ENCODE assay signal across 17 mouse cellular contexts in genomic region chr4:150740167-150740566, GRCm38 (mm10).
DNase-seq lines count a peak whose midpoint lies in the region; ATAC-seq lines count a peak whose summit lies in the region.
"Had no signal": no experiment of that assay in that cellular context is flagged by ENCODE, and none has a peak within 500 bp of the region (broad histone marks: within the 10 kb centered on the region; RNA-seq: fewer than 3 reads in every experiment).

No protein-coding gene starts in this region.

- intact Hi-C loops in left cerebral cortex, postnatal 25 days (cut with DNase I) = no loop called here
- intact Hi-C loops in left cerebral cortex, postnatal 36 days (cut with DNase I) = no loop called here

- no peak overlapping the region for H3K4me2 ChIP-seq in embryonic facial prominence, embryonic 14.5 days (ENCODE audit: low read depth, low read length)
- H3K4me2 ChIP-seq in midbrain, embryonic 11.5 days = no peak overlapping the region
- no peak overlapping the region for H3K4me2 ChIP-seq in neural tube, embryonic 14.5 days (ENCODE audit: low read depth, low read length)
- H3K4me2 ChIP-seq: heart, embryonic 11.5 days; limb, embryonic 13.5 days had no signal

- no peaks in the 10 kb centered on the region for H3K36me3 ChIP-seq in embryonic facial prominence, embryonic 14.5 days (ENCODE audit: control insufficient read depth, insufficient read depth, low read length)
- no peaks in the 10 kb centered on the region for H3K36me3 ChIP-seq in embryonic facial prominence, embryonic 10.5 days (replicated peaks)
- no peaks in the 10 kb centered on the region for H3K36me3 ChIP-seq in midbrain, embryonic 10.5 days
- no peaks in the 10 kb centered on the region for H3K36me3 ChIP-seq in midbrain, embryonic 11.5 days (ENCODE audit: control insufficient read depth, insufficient read depth, low read length)
- no peaks in the 10 kb centered on the region for H3K36me3 ChIP-seq in neural tube, embryonic 14.5 days (ENCODE audit: control insufficient read depth, insufficient read depth, low read length)
- H3K36me3 ChIP-seq: limb, embryonic 13.5 days had no signal

- peak; percentile 52 for DNase-seq in embryonic facial prominence, embryonic 14.5 days (ENCODE audit: low spot score)
- no peak for DNase-seq in embryonic facial prominence, embryonic 10.5 days (ENCODE audit: low spot score)
- no peak for DNase-seq in midbrain, embryonic 10.5 days (ENCODE audit: low spot score)
- no peak for DNase-seq in midbrain, embryonic 11.5 days (ENCODE audit: low spot score, missing footprints)
- DNase-seq in lung, postnatal 25 days (ENCODE audit: low spot score) = peak; percentile 82
- no peak for DNase-seq in left cerebral cortex, postnatal 25 days (ENCODE audit: low spot score in 2 of 2)
- no peak for DNase-seq in left cerebral cortex, postnatal 36 days (ENCODE audit: low spot score in 2 of 2)
- DNase-seq: cerebellum, adult 2 months; gastrocnemius, postnatal 14 days; kidney, postnatal 14 days; layer of hippocampus, postnatal 36 days; thymus, postnatal 4 days had no signal

- H3K9me3 ChIP-seq in embryonic facial prominence, embryonic 14.5 days (ENCODE audit: control insufficient read depth, low read length) = no peaks in the 10 kb centered on the region
- H3K9me3 ChIP-seq in embryonic facial prominence, embryonic 10.5 days = no peaks in the 10 kb centered on the region
- no peaks in the 10 kb centered on the region for H3K9me3 ChIP-seq in midbrain, embryonic 10.5 days (replicated peaks)
- no peaks in the 10 kb centered on the region for H3K9me3 ChIP-seq in midbrain, embryonic 11.5 days (ENCODE audit: control insufficient read depth, low read length)
- H3K9me3 ChIP-seq in neural tube, embryonic 14.5 days (ENCODE audit: control insufficient read depth, low read length) = no peaks in the 10 kb centered on the region
- H3K9me3 ChIP-seq: limb, embryonic 13.5 days had no signal

- H3K27me3 ChIP-seq in embryonic facial prominence, embryonic 14.5 days (replicated peaks; ENCODE audit: control insufficient read depth, insufficient read depth, low read length) = no peaks in the 10 kb centered on the region
- no peaks in the 10 kb centered on the region for H3K27me3 ChIP-seq in embryonic facial prominence, embryonic 10.5 days (replicated peaks; ENCODE audit: low read depth, poor library complexity, severe bottlenecking)
- no peaks in the 10 kb centered on the region for H3K27me3 ChIP-seq in midbrain, embryonic 10.5 days (ENCODE audit: low read depth, poor library complexity, severe bottlenecking)
- H3K27me3 ChIP-seq in midbrain, embryonic 11.5 days (ENCODE audit: control insufficient read depth, insufficient read depth, low read length) = no peaks in the 10 kb centered on the region
- no peaks in the 10 kb centered on the region for H3K27me3 ChIP-seq in neural tube, embryonic 14.5 days (ENCODE audit: control insufficient read depth, insufficient read depth, low read length)
- H3K27me3 ChIP-seq: limb, embryonic 13.5 days; Patski had no signal

- 44% methylated on average over 8 of the region's 8 CpGs for WGBS in embryonic facial prominence, embryonic 14.5 days
- 67% methylated on average over 8 of the region's 8 CpGs for WGBS in embryonic facial prominence, embryonic 10.5 days
- 76% methylated on average over 8 of the region's 8 CpGs for WGBS in midbrain, embryonic 10.5 days
- 62% methylated on average over 8 of the region's 8 CpGs for WGBS in midbrain, embryonic 11.5 days
- WGBS in neural tube, embryonic 14.5 days = 52% methylated on average over 8 of the region's 8 CpGs

- no peaks in the 10 kb centered on the region for H3K4me1 ChIP-seq in embryonic facial prominence, embryonic 14.5 days (ENCODE audit: control insufficient read depth, insufficient read depth, low read length)
- H3K4me1 ChIP-seq in embryonic facial prominence, embryonic 10.5 days = peaks cover 14% of the 10 kb centered on the region
- peaks cover 20% of the 10 kb centered on the region for H3K4me1 ChIP-seq in midbrain, embryonic 10.5 days
- peaks cover 3% of the 10 kb centered on the region for H3K4me1 ChIP-seq in midbrain, embryonic 11.5 days (ENCODE audit: control insufficient read depth, insufficient read depth, low read length)
- H3K4me1 ChIP-seq in neural tube, embryonic 14.5 days (ENCODE audit: control insufficient read depth, insufficient read depth, low read length) = no peaks in the 10 kb centered on the region

- no peak overlapping the region for H3K9ac ChIP-seq in embryonic facial prominence, embryonic 14.5 days (ENCODE audit: low read depth, low read length)
- no peak overlapping the region for H3K9ac ChIP-seq in midbrain, embryonic 11.5 days (ENCODE audit: low read length)
- H3K9ac ChIP-seq in neural tube, embryonic 14.5 days (replicated peaks; ENCODE audit: low read depth, low read length) = no peak overlapping the region
- H3K9ac ChIP-seq: limb, embryonic 13.5 days had no signal

- ATAC-seq in embryonic facial prominence, embryonic 14.5 days (ENCODE audit: low read depth) = peak; percentile 23; the same call in 1 of the 2 replicates
- no peak for ATAC-seq in midbrain, embryonic 11.5 days (ENCODE audit: low FRiP score)
- ATAC-seq in neural tube, embryonic 14.5 days (ENCODE audit: low read depth) = no peak
- ATAC-seq: Patski had no signal

- no peak overlapping the region for H3K27ac ChIP-seq in embryonic facial prominence, embryonic 14.5 days (replicated peaks; ENCODE audit: low read depth, low read length)
- no peak overlapping the region for H3K27ac ChIP-seq in embryonic facial prominence, embryonic 10.5 days (replicated peaks)
- 0 out of 2 replicates have a peak overlapping the region, but pooled peaks have one; percentile 23 for H3K27ac ChIP-seq in midbrain, embryonic 10.5 days (replicated peaks)
- H3K27ac ChIP-seq in midbrain, embryonic 11.5 days (ENCODE audit: low read depth, low read length) = no peak overlapping the region
- H3K27ac ChIP-seq in neural tube, embryonic 14.5 days (ENCODE audit: low read depth, low read length) = 0 out of 2 replicates have a peak overlapping the region, but pooled peaks have one; percentile 10
- H3K27ac ChIP-seq: limb, embryonic 13.5 days had no signal

- no peak overlapping the region for H3K4me3 ChIP-seq in embryonic facial prominence, embryonic 14.5 days (ENCODE audit: low read depth, low read length)
- no peak overlapping the region for H3K4me3 ChIP-seq in embryonic facial prominence, embryonic 10.5 days
- no peak overlapping the region for H3K4me3 ChIP-seq in midbrain, embryonic 10.5 days
- H3K4me3 ChIP-seq in midbrain, embryonic 11.5 days (ENCODE audit: low read depth, low read length) = no peak overlapping the region
- no peak overlapping the region for H3K4me3 ChIP-seq in neural tube, embryonic 14.5 days (ENCODE audit: low read depth, low read length)
- H3K4me3 ChIP-seq: limb, embryonic 13.5 days; myocyte had no signal

Comparison
In these comparisons a context has a peak if more than half of its experiments do, and no peak if none do; other contexts are left out.
1. DNase-seq: peak in embryonic facial prominence, embryonic 14.5 days (single experiment) and lung, postnatal 25 days (single experiment); none in embryonic facial prominence, embryonic 10.5 days (single experiment), midbrain, embryonic 10.5 days (single experiment), midbrain, embryonic 11.5 days (single experiment), left cerebral cortex, postnatal 25 days (0 of 2) and left cerebral cortex, postnatal 36 days (0 of 2).
2. H3K27ac ChIP-seq: peak in midbrain, embryonic 10.5 days (single experiment) and neural tube, embryonic 14.5 days (single experiment); none in embryonic facial prominence, embryonic 14.5 days (single experiment), embryonic facial prominence, embryonic 10.5 days (single experiment) and midbrain, embryonic 11.5 days (single experiment).